Mouse (Mus musculus) CD4-positive, CD25-positive, alpha-beta regulatory T cell, adult 2 months (primary cell): ENCODE measurements around the gene Pam16.

Experiments
- DNase-seq: peaks from one replicate; pipeline ENCODE4 v3.0.0-alpha.2; 2012; ENCODE audit warnings: low read depth, low spot score

Pam16 gene

DNA sequence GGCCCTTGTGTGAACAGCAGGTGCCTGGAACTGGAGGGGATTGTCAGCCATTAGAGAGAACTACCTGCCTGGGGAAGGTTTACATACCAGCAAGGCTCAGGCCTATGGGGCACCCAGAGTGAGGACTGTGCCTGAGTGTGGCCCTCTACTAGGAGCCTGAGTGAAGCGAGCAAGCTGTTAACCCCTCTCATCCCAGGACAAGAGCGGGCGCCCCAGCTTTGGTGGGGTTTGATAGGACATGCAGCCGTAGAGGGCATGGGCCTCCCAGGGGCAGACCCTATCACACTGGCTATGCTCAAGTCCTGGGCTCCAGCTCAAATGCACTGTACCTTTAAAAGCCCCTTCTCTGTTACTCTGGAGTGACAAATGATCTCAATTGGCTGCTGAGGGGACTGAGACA lies 22.0 kb upstream of the Pam16 start:
- no peak for DNase-seq

DNA sequence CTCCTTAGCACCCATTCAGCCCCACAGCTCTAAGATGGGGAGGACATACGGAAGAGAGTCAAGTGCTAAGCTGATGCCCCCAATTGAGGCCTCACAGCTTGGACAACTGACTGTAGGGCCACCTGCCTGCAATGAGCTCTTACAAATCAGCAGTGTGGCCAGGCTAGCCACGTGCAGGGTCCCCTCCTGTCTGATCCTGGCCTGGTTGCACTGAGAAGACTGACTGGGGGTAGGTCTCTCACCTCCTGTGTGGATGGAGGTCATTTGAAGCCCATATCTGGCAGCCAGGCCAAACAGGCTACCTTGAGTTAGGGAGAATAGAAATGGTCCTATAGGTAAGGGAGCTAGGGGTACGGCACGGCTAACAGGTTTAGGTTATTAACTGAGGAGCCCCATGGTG lies 21.1 kb upstream of the Pam16 start:
- DNase-seq, result no peak

DNA sequence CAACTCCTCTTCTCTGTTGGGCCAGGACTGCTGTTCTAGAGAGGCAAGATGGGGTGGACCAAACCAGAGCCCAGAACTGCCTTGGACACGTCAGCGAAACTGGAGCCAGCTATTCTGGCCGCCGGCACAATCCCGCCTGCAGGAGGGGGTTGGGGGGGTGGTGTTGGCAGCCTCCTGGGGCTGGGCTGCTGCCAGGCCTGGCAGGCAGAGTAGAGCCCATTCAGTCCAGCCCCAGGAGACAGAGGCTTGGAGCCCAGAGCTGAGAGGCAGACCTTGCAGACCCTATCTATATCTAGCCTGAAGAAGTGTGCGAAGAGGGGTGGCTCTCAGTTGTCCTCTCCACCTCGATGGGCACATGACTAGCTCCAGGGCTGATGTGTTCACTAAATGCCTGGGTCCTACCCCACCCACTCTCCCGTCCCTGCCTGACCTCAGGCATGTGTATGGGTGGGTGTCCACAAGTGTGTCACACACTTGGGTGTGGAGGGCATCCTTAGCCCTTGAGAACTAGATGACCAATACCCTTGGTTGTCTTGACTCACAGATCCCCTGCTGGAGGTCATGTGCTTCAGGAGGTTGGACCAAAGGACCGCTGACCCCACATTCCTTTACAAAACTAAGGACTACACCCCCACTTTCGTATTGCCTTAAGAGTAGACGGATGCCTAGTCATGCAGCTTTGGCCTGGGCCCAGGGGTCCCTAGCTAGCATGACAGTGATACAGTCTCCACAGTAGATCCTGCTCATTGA lies 19.1 kb upstream of the Pam16 start:
- DNase-seq, result no peak

DNA sequence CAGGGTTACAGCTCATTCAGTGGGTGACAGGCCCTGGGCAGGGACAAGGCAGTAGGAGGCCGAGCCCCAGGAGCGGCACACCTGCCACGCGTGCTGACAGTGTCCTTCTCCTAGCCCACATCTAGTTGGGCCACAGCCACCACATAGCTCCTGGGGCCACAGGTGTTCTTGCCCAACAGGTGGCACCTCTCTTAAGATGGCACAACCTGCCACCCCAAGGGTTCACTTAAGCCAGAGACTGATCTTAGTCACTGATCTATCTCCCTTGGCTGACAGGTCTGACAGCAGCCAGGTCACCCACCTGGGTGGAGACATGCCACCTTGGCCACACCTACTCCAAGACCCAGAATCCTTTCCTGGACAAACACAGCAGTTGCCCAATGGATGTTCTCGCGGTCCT lies 18.1 kb upstream of the Pam16 start:
- DNase-seq, result no peak

DNA sequence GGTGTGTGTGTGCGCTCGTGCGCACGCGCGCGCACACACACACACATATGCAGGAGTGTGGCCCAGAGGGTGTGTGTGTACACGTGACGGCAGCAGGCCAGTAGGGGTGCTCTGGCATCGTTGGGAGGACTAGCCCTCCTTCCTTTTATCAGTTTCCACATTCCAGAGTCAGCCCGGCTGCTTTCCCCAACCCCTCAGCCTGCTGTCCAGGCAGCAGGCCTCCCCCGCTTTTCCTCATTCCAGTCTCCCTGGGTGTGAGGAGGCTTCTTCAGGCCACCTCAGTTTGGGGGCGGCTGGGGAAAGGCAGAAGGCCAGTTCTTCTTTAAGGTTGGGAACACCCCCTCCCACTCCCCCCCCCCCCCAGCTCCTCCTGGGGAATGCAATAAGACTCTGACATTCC lies 17.4 kb upstream of the Pam16 start:
- no peak for DNase-seq

DNA sequence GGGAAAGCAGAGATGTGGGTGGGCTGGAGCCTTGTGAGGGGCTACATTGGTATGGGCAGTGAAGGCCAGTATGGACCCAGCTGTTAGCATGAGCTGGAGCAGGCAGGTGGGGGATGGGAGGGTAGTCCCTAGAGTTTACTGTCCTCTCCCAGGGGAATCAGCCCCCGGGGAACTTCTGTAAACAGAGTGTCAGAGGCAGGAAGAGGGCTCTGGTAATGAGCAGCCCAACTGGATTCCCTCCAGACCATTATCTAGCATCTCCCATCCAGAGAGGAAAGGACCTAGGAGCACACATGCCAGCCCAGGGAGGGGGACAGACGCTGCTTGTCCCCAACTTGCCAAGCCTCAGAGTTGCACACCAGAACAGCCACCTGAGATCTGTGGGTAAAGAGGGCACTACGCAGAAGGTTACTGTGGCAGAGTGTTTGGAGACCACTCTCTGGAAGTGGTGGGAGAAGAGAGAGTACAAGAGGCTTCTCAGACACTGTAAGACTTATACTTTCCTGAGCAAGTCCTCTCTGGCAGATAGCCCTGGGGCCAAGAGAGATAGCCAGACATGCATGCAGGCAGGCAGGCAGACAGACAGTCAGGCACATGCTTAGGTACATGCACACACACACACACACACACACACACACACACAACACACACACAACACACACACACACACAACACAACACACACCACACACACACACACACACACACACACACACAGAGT lies 16.5 kb upstream of the Pam16 start:
- DNase-seq, result no peak

DNA sequence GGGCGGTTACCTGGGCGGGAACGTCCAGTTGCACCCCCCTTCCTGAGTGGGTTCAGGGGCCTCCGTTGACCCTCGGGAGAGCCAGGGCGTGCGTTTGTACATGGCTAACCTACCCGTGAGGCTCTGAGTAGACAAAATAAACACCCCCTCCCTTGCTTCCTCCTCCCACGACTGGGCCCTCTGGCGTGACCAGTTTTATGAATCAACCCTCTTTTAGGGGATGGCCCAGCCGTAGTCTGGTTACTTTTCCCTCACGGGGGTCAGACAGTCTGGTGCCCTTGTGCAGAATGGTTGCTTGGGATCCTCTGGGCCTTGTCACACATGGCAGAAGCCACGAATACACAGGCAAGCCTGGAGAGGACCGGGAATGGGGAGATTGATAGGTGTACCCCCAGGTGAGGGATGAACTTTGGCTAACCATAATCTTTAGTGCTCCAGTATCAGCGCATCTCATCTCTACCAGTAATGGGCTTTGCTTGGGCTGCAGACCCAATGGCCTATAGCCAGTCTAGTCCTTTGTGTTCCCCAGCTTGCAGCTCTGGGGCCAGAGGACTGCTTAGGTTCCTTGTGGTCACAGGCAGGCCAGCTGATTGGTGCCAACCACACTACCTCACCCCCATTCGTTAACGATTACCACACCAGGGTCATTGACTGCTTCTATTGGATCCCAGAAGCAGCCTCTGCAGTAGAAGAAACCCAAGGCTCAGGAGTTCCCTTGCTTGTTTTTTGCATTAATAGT lies 15.6 kb upstream of the Pam16 start:
- DNase-seq, result no peak

DNA sequence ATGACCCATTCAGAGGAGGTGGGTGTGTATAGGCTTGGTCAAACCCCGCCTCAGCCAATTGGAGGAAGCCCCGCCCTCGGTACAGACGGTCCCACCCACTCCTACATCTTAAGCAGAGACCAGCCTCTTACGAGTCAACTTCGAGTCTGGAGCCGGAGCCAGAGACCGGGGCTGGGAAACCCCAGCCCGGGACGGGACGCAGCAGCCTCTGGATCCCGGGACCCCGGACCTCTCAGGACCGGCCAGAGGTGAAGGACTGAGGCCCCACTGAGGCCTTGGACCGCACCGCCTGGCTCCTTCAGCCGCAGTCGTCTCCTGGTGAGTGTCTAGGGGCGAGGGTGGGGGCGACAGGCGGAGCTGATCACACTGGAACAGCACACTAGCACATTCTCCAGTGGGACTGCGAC lies 15.0 kb upstream of the Pam16 start, which contains the start of the genes Vasn and Dnaja3:
TSS of gene Vasn (plus strand) at position 111 of the 407 bp plus-strand sequence.
TSS of gene Dnaja3 (plus strand) at position 159 of the 407 bp plus-strand sequence.
- DNase-seq, result peak; percentile 37

DNA sequence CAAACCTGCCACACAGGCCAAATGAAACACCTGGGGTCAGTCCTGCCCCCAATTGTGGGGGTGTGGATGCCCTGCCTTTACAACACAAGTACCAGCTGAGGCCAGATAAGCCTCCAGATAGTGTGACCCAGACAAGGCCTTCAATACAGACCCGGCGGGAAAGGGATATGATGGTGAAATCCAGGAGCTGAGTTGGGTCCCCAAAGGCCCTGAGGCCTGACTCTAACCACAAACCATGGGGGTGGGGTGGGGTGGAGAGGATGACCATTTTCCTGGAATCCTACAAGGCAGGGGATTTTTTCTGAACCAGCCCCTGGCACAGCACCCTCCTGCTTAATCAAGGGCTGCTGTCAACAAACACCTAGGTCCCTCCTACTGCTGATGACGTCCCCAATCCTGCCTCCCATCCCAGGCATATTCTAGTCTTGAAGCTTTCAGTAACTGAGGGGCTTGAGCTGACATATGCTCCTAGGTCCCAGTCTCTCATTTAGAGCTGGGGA lies 14.2 kb upstream of the Pam16 start:
- DNase-seq, result no peak

DNA sequence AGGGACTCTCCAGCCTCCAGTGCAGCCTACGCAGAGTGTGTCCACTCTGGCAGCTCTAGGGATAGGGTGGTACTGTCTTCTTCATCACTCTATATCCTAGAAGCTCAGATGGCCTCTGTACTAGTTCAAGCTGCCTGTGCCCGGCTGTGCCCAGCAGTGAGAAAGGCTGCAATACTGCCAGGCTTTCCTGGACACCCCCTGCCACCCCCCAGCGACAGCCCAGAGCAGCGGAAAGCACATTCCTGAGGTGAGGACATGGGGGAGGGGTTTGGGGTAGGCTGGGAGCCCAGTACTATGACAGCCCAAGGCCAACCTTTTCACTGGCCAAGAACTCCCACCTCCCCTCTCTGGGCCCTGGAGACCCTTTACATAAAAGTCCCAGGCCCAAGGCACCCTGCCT lies 11.0 kb upstream of the Pam16 start:
- DNase-seq, result no peak

DNA sequence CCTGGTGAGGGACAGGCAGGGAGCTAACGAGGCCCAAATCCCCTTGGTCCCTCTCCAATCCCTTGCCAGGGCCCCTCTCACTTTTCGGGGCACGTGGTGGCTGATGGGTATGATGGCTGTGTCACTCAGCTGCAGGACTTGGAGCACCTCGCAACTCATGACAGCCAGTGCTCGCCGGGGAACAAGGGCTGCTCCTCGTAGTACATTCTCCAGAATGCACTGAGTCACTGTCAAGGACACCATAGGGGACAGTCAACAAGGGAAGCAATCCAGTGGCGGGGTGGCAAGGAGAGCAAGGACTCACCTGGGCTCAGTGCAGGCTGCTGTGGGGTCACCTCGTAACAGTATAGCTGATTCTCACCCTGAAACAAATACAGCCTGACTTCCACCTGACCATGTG lies 9.9 kb upstream of the Pam16 start:
- DNase-seq, result no peak

DNA sequence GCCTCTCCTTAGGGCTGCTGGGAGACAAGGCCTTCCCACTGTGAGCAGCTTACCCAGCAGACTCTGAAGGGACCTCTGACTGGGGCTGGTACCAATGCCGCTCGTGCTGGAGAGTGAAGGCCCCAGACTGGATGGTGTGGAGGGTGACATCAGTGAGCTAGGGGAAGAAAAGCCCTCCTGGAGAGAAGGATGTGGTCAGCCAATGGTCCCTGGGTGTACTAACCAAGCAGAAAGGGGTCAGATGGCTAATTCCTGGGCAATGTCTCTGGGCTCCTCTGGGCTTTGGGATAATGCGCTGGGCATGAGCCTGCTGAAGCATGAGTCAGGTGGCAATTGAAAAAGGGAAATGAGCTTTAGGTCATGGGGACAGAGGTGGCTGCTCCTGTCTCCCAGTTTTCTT lies 8.9 kb upstream of the Pam16 start:
- DNase-seq, result no peak

DNA sequence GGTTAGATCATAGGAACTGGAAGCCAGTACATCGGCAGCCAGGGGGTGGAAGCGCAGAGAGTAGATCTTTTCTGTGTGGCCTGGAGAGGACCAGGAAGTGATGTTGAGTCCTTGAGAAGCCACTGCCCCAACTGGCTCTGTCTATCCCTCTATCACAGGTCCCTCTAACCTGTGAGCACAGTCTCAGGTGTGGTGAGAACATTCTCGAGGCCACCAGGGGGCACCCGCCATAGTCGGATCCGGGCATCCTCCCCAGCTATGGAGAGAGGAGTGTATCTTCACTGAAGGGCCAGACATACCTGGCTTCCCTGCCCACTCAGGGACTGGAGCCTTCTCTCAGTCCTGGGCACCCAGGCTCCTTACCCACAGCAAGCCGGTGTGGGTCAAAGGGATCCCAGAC lies 7.3 kb upstream of the Pam16 start:
- DNase-seq, result peak; percentile 35

DNA sequence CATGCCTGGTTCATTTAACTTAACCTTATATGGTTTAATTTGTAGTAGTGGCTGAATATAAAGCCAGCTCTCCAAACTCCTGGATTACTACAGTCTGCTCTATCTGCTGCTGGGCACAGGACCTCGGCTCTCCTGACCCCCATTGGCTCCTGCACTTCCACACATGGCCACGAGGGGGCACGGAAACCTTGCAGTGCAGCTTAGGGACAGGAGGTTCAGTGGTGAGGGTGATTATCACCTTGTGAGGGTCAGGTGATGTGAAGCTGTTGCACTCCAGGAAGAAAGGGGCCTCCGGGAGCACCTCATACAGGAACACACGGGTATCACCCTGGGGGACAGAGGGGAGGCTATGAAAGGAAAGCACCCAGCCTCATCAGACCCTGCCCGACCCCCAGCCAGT lies 5.2 kb upstream of the Pam16 start:
- peak; percentile 87 for DNase-seq

DNA sequence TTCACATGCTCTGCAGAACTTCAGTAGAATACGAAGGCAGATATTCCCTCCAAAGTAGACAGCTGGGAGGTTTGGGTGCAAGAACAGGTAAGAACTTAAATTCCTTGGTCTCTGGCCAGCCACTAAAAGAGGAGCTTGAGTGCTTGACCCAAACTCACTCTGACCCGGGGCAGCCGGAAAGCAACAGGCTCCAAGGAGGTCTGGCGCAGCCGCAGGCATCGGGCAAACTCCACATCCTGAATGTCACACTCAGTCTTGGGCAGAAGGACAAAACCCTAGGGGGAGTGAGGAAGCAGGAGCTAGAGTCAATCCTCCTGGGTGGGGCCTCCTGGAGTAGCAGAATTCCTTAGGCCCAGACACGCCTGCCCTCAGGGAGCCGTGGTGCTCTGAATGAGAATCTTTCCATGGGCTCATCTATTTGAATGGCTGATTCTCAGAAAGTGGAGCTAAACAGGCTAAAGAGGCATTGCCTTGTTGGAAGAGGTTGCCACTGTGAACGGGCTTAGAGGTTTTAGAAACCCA lies 4.2 kb upstream of the Pam16 start:
- no peak for DNase-seq

DNA sequence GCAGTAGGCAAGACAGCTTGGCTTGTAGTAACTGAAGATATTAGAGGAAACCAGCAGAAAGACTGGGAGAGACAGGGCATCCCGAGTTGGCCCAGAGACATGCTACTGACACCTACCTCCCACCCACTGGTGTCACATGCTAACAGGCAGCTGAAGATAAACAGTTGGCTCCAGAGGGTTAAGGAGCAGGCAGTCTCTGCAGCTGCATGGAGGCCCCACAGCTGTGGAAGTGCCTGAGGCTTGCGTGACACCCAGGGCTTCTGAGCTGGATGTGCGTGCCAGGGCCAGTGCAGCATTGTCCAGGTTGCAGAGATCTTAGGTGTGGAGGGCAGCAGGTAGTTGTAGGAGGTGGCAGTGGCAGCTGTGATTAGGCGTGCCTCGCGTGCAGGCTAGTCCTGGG lies 2.3 kb upstream of the Pam16 start:
- DNase-seq, result no peak

DNA sequence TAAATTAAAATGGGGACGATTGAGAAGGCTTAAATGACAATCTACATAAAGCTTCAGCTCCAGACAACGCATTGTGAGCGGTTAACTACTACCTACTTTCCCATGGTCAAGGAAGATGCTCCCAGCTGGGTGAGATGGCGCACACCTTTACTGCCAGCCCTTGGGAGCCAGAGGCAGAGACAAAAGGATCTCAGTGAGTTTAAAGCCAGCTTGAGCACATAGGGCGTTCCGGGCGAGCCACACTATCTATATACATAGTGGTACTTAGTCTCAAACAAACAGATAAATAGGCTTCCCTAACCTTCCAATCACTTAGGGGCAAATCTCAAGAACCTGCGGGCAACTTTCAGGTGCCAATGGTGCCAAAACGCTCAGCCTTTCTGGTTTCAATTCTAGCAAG lies 714 bp downstream of the Pam16 start:
- DNase-seq, result no peak

DNA sequence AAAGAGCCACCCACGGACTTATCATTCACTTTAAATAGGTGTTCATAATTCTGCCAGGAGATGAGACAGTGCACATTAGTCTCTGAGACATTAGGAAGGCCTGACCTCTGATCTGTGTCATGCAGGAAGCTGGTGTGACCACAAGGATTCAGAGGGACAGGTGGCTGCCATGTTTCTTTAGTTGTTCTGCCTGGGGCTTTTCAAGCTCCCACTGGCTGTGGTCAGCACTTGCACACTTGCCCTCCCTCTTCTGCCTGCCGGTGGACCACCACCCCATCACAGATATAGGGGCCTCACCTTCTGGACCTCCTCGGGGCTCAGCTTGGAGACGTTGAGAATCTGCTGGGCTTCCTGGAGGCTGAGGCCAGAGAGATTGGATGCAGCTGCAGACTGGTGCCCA lies 8.0 kb downstream of the Pam16 start:
- DNase-seq, result no peak

DNA sequence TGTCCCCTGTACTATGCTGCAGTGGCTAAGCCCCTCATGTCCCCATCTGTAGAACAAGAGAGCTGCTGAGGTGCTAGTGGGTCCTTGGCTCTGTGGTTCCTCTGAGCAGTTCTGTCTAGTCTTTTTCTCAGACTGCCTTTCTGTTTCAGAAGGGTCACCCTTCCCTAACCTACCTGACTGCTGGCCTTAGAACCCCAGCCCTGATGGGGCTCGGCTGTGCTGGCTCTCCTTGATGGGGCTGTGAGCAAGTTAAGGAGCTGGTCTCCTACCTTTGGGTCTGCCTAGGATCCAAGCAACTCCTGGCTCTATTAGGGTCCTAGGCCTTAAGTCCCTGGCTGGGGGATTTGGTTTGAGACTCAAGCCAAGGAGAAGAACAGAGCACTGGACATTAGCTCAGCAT lies 9.5 kb downstream of the Pam16 start:
- DNase-seq, result no peak

DNA sequence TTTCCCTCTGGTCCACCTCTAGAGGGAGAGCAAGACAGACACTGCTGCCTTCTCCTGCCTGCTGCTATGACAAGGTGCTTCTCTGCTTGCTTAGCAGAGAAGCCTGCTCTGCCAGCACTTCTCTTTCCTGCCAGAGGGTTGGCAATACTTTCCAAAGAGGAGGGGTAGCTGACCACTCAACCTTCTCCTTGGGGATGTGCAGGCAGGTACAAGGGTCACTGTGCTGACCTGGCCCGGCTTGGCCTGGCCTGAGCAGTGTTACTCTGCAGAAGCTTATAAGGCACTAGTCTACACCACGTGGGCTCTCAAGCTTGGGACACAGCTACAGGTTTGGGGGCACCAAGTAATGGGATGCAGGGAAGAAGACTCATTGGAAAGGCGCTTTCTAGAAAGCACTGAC lies 10.1 kb downstream of the Pam16 start:
- no peak for DNase-seq

DNA sequence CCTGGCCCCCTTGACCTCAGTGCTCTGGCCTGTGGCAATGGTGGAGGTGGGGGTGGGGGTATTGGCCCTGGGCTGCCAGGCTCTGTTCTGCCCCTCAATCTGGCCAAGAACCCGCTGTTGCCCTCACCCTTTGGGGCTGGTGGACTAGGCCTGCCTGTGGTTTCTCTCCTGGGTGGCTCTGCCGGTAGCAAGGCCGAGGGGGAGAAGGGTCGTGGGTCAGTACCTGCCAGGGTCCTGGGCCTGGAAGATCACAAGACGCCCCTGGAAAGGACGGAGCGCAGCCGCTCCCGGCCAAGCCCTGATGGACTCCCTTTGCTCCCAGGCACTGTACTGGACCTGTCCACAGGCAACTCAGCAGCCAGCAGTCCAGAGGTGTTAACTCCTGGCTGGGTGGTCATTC lies 11.1 kb downstream of the Pam16 start:
- no peak for DNase-seq

DNA sequence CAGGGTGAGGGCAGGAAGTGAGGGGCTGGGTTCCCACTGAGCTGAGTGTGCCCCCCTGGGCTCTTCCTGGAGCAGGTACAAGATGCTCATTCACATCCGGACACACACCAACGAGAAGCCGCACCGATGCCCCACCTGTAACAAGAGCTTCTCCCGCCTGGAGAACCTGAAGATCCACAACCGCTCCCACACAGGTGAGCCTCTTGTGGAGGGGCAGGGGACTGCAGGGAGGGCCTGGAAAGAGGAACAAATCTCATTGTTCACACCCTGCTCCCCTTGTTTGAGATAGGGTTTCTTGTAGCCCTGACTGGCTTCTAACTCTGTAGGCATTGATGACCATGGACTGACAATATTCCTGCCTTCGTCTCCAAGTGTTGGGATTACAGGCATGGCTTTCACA lies 13.1 kb downstream of the Pam16 start:
- no peak for DNase-seq
